Mouse (Mus musculus): ENCODE measurements around the gene Insr. TPM values are rescaled to one million over a fixed set of nuclear protein-coding genes. Genes with fewer than 3 reads are reported as not detected.
"Not testable (repeated sequence)": the region's sequence is repeated elsewhere in the genome, so short reads cannot be mapped to it uniquely, and the experiment has no call there.

The Insr gene
- polyA plus RNA-seq, 1 experiment from 2014 or later, result 34.5 TPM

DNA sequence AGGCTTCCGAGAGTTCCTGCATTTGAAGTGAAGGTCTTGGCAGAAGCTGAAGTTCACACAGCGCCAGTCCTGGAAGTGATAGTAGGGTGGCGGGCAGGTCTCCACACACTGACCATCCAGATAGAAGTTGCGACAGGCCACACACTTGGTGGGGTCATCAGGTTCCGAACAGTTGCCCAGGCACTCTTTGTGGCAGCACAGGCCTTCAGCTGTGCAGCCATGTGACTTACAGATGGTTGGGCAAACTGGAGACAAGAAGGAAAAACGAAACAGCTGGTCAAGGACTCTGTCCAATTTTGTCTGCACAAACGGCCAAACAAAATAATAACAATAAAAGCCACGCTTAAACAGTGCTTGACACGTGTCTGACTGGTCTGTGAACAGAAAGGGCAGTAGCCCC lies 68.0 kb downstream of the Insr start:
- DNase-seq (ENCODE audit: low spot score) (no peak), ATAC-seq (replicated peaks; ENCODE audit: low FRiP score) (no peak)
- Histone ChIP-seq H3K4me3 (ENCODE audit: low read depth, low read length) (no peak overlapping the region), H3K9me3 (ENCODE audit: control insufficient read depth, low read length) (no peaks in the 10 kb centered on the region), H3K4me1 (replicated peaks; ENCODE audit: control insufficient read depth, insufficient read depth, low read length) (peaks cover 10% of the 10 kb centered on the region), H3K27me3 (replicated peaks; ENCODE audit: control insufficient read depth, insufficient read depth, low read length) (no peaks in the 10 kb centered on the region), H3K36me3 (ENCODE audit: control insufficient read depth, insufficient read depth, low read length) (no peaks in the 10 kb centered on the region; the same call in 1 of the 2 replicates), H3K27ac (ENCODE audit: low read depth, low read length) (no peak overlapping the region), H3K9ac (ENCODE audit: low read depth, low read length) (no peak overlapping the region), H3K4me2 (no peak overlapping the region)
- WGBS, result 86% methylated on average over 9 of the region's 9 CpGs

DNA sequence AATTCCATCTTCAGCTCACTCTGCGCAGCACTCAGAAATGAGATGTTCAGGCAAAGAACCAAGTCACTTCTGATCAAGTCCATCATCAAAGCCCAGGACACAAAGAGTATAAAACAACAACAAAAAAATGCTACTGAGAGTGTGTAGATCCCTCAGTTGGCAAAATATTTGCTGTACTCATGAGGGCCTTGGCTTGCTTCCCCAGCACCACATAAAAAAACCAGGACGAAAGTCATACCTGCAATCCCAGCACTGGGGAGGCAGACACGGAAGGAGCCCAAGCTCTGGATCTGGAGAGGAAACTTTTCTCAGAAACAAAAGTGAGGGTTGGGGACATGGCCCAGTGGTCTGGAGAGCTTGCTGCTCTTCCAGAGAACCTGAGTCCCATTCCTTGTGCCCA lies 69.5 kb downstream of the Insr start:
- Histone ChIP-seq H3K36me3 (ENCODE audit: control insufficient read depth, insufficient read depth, low read length) (no peaks in the 10 kb centered on the region; the same call in 1 of the 2 replicates), H3K4me2 (no peak overlapping the region), H3K4me1 (replicated peaks; ENCODE audit: control insufficient read depth, insufficient read depth, low read length) (no peaks in the 10 kb centered on the region; the same call in 1 of the 2 replicates), H3K27me3 (replicated peaks; ENCODE audit: control insufficient read depth, insufficient read depth, low read length) (no peaks in the 10 kb centered on the region), H3K27ac (ENCODE audit: low read depth, low read length) (no peak overlapping the region), H3K4me3 (ENCODE audit: low read depth, low read length) (no peak overlapping the region), H3K9ac (ENCODE audit: low read depth, low read length) (no peak overlapping the region), H3K9me3 (ENCODE audit: control insufficient read depth, low read length) (no peaks in the 10 kb centered on the region)
- DNase-seq (ENCODE audit: low spot score) (no peak), ATAC-seq (replicated peaks; ENCODE audit: low FRiP score) (no peak)
- WGBS, result 87% methylated on average over 3 of the region's 3 CpGs

DNA sequence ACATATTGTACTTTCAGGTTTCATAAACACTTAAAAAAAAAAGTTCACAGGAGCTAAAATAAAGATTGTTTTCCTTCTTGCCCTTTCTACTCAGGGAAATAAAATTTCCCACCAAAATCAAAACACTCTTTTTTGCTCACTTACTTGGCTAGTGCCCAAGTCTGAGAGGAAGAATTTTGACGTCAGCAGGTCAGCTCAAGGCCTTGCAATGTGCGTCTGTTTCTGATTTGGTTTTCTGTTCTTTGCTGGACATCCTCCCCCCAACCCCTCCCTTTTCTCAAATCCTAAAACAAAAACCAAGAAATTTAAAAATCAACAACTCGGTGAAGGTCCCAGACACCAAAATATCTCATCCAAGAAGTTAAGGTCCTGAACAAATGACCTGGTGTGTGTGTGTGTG lies 70.1 kb downstream of the Insr start:
- Histone ChIP-seq H3K4me3 (ENCODE audit: low read depth, low read length) (no peak overlapping the region), H3K4me2 (no peak overlapping the region), H3K4me1 (replicated peaks; ENCODE audit: control insufficient read depth, insufficient read depth, low read length) (no peaks in the 10 kb centered on the region), H3K36me3 (ENCODE audit: control insufficient read depth, insufficient read depth, low read length) (no peaks in the 10 kb centered on the region; the same call in none of the 2 replicates), H3K27me3 (replicated peaks; ENCODE audit: control insufficient read depth, insufficient read depth, low read length) (no peaks in the 10 kb centered on the region), H3K9me3 (ENCODE audit: control insufficient read depth, low read length) (no peaks in the 10 kb centered on the region), H3K9ac (ENCODE audit: low read depth, low read length) (no peak overlapping the region), H3K27ac (ENCODE audit: low read depth, low read length) (no peak overlapping the region)
- DNase-seq (ENCODE audit: low spot score) (no peak), ATAC-seq (replicated peaks; ENCODE audit: low FRiP score) (no peak)
- 58% methylated on average over 3 of the region's 3 CpGs for WGBS

DNA sequence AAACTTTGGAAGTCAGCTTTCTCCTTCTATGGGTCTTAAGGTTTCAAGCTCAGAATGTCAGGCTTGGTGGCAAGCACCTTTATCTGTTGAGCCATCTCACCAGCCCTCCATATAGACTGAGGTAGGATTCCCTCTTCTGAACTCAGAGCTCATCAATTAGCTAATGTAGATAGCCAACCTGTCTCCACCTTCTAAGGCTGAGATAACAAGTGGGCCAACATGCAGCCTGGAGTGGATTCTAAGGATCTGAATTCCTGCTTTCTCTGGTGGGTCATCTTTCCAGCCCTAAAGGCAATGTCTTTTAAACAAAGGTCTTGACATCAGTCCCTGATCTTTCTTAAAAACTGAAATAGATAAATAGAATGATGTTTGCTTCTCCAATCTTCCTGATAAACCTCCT lies 70.7 kb downstream of the Insr start:
- no peak for DNase-seq (ENCODE audit: low spot score)
- Histone ChIP-seq H3K27me3 (replicated peaks; ENCODE audit: control insufficient read depth, insufficient read depth, low read length) (no peaks in the 10 kb centered on the region), H3K9me3 (ENCODE audit: control insufficient read depth, low read length) (no peaks in the 10 kb centered on the region), H3K4me3 (ENCODE audit: low read depth, low read length) (no peak overlapping the region), H3K9ac (ENCODE audit: low read depth, low read length) (no peak overlapping the region), H3K36me3 (ENCODE audit: control insufficient read depth, insufficient read depth, low read length) (no peaks in the 10 kb centered on the region; the same call in none of the 2 replicates), H3K4me2 (no peak overlapping the region), H3K27ac (ENCODE audit: low read depth, low read length) (no peak overlapping the region), H3K4me1 (replicated peaks; ENCODE audit: control insufficient read depth, insufficient read depth, low read length) (no peaks in the 10 kb centered on the region)
- ATAC-seq (replicated peaks; ENCODE audit: low FRiP score), result no peak

- Histone ChIP-seq H3K9me3 (ENCODE audit: control insufficient read depth, low read length) (no peaks in the 10 kb centered on the region), H3K4me1 (replicated peaks; ENCODE audit: control insufficient read depth, insufficient read depth, low read length) (no peaks in the 10 kb centered on the region), H3K27me3 (replicated peaks; ENCODE audit: control insufficient read depth, insufficient read depth, low read length) (no peaks in the 10 kb centered on the region), H3K27ac (ENCODE audit: low read depth, low read length) (no peak overlapping the region), H3K4me3 (ENCODE audit: low read depth, low read length) (no peak overlapping the region), H3K4me2 (no peak overlapping the region), H3K36me3 (ENCODE audit: control insufficient read depth, insufficient read depth, low read length) (peaks cover 3% of the 10 kb centered on the region; the same call in 1 of the 2 replicates), H3K9ac (ENCODE audit: low read depth, low read length) (no peak overlapping the region)
- WGBS, result 75% methylated on average over 3 of the region's 3 CpGs
- ATAC-seq (replicated peaks; ENCODE audit: low FRiP score) (no peak), DNase-seq (ENCODE audit: low spot score) (no peak)
These were observed 74.5 kb downstream of the Insr start for GRCm38 (mm10) chr8:3204758-3205443.

DNA sequence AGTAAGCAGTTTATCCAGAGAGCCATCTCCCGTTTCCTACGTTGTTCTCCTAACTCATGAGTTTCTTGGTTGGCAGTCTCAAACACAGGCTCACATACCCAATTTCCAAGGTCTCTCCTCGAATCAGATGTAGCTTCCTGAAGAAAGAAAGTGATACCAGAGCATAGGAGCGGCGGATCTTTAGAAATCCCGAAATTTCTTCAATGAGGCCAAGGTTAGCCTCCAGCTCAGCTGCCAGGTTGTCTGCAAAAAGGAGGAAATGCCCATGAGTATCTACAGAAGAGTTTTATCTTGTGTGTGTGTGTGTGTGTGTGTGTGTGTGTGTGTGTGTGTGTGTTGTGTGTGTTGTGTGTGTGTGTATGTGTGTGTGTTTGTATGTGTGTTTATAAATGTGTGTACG lies 76.6 kb downstream of the Insr start:
- Histone ChIP-seq H3K9me3 (ENCODE audit: control insufficient read depth, low read length) (no peaks in the 10 kb centered on the region), H3K4me2 (no peak overlapping the region), H3K36me3 (ENCODE audit: control insufficient read depth, insufficient read depth, low read length) (peaks cover 6% of the 10 kb centered on the region), H3K27ac (ENCODE audit: low read depth, low read length) (no peak overlapping the region), H3K4me1 (replicated peaks; ENCODE audit: control insufficient read depth, insufficient read depth, low read length) (no peaks in the 10 kb centered on the region), H3K4me3 (ENCODE audit: low read depth, low read length) (no peak overlapping the region), H3K9ac (ENCODE audit: low read depth, low read length) (no peak overlapping the region), H3K27me3 (replicated peaks; ENCODE audit: control insufficient read depth, insufficient read depth, low read length) (no peaks in the 10 kb centered on the region)
- 91% methylated on average over 7 of the region's 7 CpGs for WGBS
- DNase-seq (ENCODE audit: low spot score), result no peak
- no peak for ATAC-seq (replicated peaks; ENCODE audit: low FRiP score)

GRCm38 (mm10) chr8:3194297-3194696 lies 85.1 kb downstream of the Insr start:
- H3K4me2 ChIP-seq; H3K4me1 ChIP-seq (replicated peaks; ENCODE audit: control insufficient read depth, insufficient read depth, low read length); H3K27ac ChIP-seq (ENCODE audit: low read depth, low read length); H3K9ac ChIP-seq (ENCODE audit: low read depth, low read length); H3K27me3 ChIP-seq (replicated peaks; ENCODE audit: control insufficient read depth, insufficient read depth, low read length); H3K4me3 ChIP-seq (ENCODE audit: low read depth, low read length); DNase-seq (ENCODE audit: low spot score); H3K9me3 ChIP-seq (ENCODE audit: control insufficient read depth, low read length); ATAC-seq (replicated peaks; ENCODE audit: low FRiP score): not testable (repeated sequence)
- peaks cover 45% of the 10 kb centered on the region for H3K36me3 ChIP-seq (ENCODE audit: control insufficient read depth, insufficient read depth, low read length)

- Histone ChIP-seq H3K4me3 (ENCODE audit: low read depth, low read length) (no peak overlapping the region), H3K27me3 (replicated peaks; ENCODE audit: control insufficient read depth, insufficient read depth, low read length) (no peaks in the 10 kb centered on the region), H3K4me1 (replicated peaks; ENCODE audit: control insufficient read depth, insufficient read depth, low read length) (no peaks in the 10 kb centered on the region), H3K4me2 (no peak overlapping the region), H3K27ac (ENCODE audit: low read depth, low read length) (no peak overlapping the region), H3K36me3 (ENCODE audit: control insufficient read depth, insufficient read depth, low read length) (peaks cover 41% of the 10 kb centered on the region), H3K9ac (ENCODE audit: low read depth, low read length) (no peak overlapping the region), H3K9me3 (ENCODE audit: control insufficient read depth, low read length) (no peaks in the 10 kb centered on the region)
- no peak for DNase-seq (ENCODE audit: low spot score)
- ATAC-seq (replicated peaks; ENCODE audit: low FRiP score), result no peak
These were observed 88.4 kb downstream of the Insr start for GRCm38 (mm10) chr8:3191006-3191405.

- DNase-seq (ENCODE audit: low spot score) (no peak), ATAC-seq (replicated peaks; ENCODE audit: low FRiP score) (no peak)
- Histone ChIP-seq H3K9me3 (ENCODE audit: control insufficient read depth, low read length) (no peaks in the 10 kb centered on the region), H3K4me2 (no peak overlapping the region), H3K27ac (ENCODE audit: low read depth, low read length) (no peak overlapping the region), H3K36me3 (ENCODE audit: control insufficient read depth, insufficient read depth, low read length) (peaks cover 23% of the 10 kb centered on the region), H3K27me3 (replicated peaks; ENCODE audit: control insufficient read depth, insufficient read depth, low read length) (no peaks in the 10 kb centered on the region), H3K9ac (ENCODE audit: low read depth, low read length) (no peak overlapping the region), H3K4me3 (ENCODE audit: low read depth, low read length) (no peak overlapping the region), H3K4me1 (replicated peaks; ENCODE audit: control insufficient read depth, insufficient read depth, low read length) (no peaks in the 10 kb centered on the region)
- 91% methylated on average over 1 of the region's 1 CpGs for WGBS
These were observed 92.0 kb downstream of the Insr start for GRCm38 (mm10) chr8:3187456-3187855.

Measured in liver, embryonic 11.5 days (tissue).